Mouse (Mus musculus): ENCODE measurements around the gene Fcor.
A peak's percentile ranks its signal among the peaks of the same experiment; 100 is the strongest.

Fcor gene

DNA sequence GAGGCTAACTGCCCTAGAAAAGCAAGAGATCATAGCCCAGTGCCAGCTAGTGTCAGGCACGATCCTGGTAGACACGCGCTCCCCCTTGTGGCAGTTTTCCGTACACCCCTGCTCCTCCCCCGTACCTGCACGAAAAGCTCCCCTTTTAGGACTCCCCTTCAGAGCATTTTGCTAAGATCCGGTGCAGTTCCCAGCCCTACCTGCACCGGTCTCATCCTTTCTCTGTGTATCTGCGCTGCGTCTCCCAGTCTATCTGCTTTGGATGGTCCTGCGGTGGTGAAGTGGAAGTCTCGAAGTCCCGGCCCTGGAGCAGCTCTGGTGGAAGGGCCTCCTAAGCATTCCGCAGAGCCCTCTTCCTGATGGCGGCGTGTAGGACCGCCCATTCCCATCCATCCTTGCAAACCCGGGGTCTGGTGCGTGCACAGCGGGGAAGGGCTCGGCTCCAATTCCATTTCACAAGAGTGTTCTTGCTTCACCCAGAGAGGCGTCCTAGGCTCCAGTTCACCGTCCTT lies at the start of gene Fcor:
Gene Fcor, minus strand, starts transcription at position 383 of the 512 bp plus-strand sequence.
- peak; percentile 92 for DNase-seq (ENCODE audit: low spot score)

DNA sequence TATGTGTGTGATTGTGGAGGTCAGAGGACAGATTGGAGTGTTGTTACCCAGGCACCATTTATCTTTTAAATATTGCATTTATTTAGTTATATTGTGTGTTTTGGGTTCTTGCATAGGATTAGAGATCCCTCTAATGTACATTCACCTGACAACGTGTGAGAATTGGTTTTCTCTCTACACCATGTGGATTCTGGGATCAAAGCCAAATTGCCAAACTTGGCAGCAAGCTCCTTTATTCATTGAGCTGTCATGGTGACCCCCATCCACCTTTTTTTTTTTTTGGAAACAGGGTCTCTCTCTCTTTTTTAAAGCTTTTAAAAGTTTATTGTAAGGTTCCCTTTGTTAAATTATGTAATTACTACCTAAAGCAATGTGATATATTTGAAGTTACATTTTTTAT lies 48.9 kb upstream of the Fcor start:
- no peak for DNase-seq (ENCODE audit: low spot score)

DNA sequence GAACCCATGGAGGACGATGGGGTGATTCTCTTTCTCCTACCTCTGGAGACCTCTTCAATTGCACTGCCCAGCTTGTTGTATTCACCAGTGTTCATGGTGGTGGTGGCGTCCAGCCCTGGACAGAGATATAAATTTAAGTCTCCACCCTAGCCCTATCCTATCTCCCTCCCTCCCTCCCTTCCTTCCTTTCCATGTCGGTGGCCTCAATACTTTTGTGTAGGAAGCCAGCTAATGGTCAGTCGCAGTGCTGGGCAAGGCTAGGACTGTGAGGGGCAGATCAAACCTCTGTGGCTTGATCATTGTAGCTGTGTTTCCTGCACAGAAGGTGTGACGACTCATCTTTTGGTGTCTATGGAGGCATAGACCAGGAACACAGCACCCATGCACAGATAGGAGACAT lies 48.4 kb upstream of the Fcor start, which contains the start of gene Clec4g:
Gene Clec4g, minus strand, starts transcription at position 101 of the 400 bp plus-strand sequence.
- no peak for DNase-seq (ENCODE audit: low spot score)

DNA sequence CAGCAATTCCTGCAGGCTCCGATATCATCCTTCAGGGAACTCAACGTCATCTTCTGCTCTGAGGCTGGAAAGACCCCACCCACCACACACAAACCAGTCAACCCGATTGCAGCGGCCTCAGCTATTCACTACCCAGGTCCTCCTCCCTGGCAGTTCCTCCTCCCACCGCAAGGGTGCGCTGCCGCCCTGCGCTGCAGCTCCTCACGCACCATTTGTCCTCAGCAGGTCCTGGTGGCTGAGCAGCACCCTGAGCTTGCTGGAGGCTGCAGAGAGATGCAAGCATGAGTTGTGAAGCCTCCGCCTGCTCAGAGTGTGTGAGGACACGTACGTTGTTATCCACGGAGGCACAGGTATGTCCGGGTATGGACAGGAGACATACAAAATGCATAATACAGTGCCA lies 46.4 kb upstream of the Fcor start:
- peak; percentile 28 for DNase-seq (ENCODE audit: low spot score)

DNA sequence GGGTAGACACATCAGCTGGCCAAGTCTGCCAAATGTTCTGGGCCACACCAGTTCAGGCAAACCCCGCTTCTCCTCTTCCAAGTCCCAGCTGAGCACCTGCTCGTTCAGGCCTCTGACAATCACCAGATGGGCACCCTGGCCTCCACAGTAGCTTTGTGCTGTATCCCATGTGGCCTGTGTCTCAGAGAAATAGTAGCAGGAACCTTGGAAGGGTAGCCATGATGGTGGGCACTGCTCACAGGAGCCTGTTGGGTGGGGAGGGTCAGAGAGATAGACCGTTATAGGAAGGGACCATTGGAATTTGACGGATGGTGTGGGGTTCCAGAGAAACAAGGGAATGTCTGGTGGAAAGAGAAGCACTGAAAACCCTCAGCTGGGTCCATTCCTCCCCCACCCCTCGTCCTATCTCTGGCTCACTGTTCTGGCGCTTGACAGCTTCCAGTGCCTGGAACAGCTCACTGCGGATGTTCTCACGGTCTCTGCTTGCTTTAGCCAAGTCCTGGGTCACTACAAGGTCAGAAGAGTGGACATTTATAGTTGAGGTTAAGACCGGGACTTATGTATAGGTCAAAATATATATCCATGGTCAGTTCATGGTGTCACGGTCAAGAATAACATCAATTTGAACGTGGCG lies 45.3 kb upstream of the Fcor start:
- DNase-seq (ENCODE audit: low spot score), result no peak

GRCm38 (mm10) chr8:3711646-3712045 lies 39.5 kb upstream of the Fcor start:
- DNase-seq (ENCODE audit: low spot score), result no peak

GRCm38 (mm10) chr8:3710312-3710711 lies 38.1 kb upstream of the Fcor start:
- DNase-seq (ENCODE audit: low spot score), result no peak

GRCm38 (mm10) chr8:3707611-3708010 lies 35.4 kb upstream of the Fcor start:
- DNase-seq (ENCODE audit: low spot score), result no peak

DNA sequence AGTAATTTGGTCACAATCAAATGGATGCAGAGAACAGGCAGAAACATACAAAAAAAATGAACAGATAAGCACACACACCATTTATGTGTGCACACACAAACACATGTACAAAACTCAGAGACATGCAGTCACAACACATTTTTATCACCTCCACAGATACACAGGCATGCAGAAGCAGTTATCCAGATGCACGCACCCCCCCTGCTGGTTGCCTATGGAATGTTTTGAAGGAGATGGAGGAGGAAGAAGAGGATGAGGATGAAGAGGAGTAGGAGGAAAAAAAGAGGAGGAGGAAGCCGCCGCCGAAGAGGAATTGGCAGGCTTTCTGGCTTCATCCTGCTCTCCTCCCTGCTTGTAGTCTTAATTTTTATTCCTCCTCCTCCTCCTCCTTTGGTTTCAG lies 33.5 kb upstream of the Fcor start:
- DNase-seq (ENCODE audit: low spot score), result no peak

DNA sequence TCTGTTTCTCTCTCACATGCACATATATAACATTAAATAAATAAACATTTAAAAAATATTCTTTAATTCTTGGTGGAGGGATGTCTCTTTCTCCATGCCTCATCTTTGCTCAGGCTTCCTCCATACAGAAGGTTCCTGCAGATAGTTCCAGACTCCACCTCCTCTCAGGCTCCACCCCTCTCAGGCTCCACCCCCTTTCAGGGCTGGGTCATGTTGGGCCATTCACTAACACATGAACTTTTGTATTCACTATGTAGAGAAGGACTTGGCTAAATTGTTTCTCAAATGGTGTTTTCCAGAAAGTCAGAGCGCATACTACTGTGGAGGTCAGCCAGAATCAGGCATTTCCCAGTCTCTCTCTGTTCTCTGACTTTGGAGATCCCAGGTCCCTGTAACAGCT lies 29.3 kb upstream of the Fcor start:
- DNase-seq (ENCODE audit: low spot score), result no peak

- DNase-seq (ENCODE audit: low spot score), result no peak
Measured at GRCm38 (mm10) chr8:3694121-3694520, 22.0 kb upstream of the Fcor start, which contains the start of gene Fcer2a. Gene Fcer2a, minus strand, starts transcription at chr8:3694175.

DNA sequence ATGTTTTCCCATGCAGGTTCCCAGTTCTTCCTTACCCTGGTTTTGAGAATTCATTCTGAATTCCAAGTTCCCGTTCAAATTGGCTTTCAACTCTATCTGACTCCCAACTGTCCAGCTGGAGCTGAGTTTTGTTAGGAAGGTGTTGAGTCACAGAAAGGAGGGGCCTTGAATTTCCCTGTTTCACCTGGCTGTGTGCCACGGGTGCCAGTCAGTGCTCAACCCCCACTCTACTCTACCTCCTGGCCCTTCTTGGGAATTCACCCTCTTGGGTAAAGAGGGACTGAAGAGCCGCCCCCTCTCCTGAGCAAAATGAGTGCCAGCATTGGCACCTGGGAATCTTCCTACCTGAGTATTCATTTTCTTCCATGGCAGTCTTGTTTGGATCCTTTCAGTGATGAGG lies 18.6 kb upstream of the Fcor start:
- no peak for DNase-seq (ENCODE audit: low spot score)

DNA sequence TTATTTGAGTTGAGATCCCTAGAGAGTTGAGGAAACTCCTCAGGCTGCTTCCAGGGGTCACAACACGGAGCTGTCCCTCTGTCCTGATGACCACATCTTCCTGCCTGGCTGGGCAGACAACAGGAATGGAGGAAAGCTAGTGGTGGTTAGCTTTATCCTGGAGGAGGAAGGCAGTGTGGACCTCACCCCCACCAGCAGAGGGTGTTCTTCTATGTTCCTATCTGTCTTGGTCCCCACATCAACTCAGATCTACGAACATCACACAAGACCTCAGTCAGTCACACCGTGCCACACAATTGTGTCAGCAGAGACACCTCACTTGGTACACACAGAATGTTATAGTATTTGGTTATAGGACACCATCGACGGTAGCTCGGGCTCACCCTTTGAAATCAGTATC lies 15.4 kb upstream of the Fcor start:
- DNase-seq (ENCODE audit: low spot score), result no peak

- no peak for DNase-seq (ENCODE audit: low spot score)
Measured at GRCm38 (mm10) chr8:3685422-3685821, 13.3 kb upstream of the Fcor start.

- DNase-seq (ENCODE audit: low spot score), result no peak
Measured at GRCm38 (mm10) chr8:3684530-3684929, 12.4 kb upstream of the Fcor start.

- no peak for DNase-seq (ENCODE audit: low spot score)
Measured at GRCm38 (mm10) chr8:3683408-3684176, 11.4 kb upstream of the Fcor start.

DNA sequence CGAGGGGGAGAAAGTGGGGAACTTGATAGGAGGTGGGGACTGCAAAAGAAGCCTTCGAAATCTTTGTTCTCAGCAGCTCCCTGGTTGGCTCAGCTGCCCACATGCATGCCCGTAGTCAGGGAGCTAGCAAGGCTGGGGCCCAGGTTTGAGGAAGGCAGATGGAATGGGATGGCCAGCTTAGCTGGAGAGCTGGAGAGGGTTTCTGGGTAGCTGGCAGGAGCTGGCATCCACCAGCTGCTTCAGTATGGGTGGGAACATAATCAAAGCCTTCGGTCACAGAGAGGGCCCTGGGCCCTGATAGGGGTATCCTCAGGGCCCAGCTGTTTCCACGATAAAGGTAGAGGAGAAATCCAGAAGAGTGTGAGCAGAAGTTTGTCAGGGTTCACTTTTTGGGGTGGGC lies 10.3 kb upstream of the Fcor start:
- no peak for DNase-seq (ENCODE audit: low spot score)

GRCm38 (mm10) chr8:3679656-3680055 lies 7.5 kb upstream of the Fcor start:
- no peak for DNase-seq (ENCODE audit: low spot score)

DNA sequence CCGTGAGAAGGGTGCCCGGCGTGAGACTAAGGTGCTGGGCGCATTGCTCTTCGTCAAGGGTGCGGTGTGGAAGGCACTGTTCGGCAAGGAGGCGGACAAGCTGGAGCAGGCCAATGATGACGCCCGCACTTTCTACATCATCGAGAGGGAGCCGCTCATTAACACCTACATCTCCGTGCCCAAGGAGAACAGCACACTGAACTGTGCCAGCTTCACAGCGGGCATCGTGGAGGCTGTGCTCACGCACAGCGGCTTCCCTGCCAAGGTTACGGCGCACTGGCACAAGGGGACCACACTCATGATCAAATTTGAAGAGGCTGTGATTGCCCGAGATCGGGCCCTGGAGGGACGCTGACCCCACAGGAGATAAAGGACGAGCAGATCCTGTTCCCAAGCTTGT lies 7.1 kb upstream of the Fcor start:
- DNase-seq (ENCODE audit: low spot score), result no peak

- no peak for DNase-seq (ENCODE audit: low spot score)
Measured at GRCm38 (mm10) chr8:3678831-3679230, 6.7 kb upstream of the Fcor start.

- DNase-seq (ENCODE audit: low spot score), result peak; percentile 59
Measured at GRCm38 (mm10) chr8:3676993-3677579, 4.9 kb upstream of the Fcor start.

- DNase-seq (ENCODE audit: low spot score), result peak; percentile 99
Measured at GRCm38 (mm10) chr8:3676131-3676992, 4.2 kb upstream of the Fcor start, which contains the start of gene Trappc5. Gene Trappc5, plus strand, starts transcription at chr8:3676299.
